Mouse (Mus musculus) bone marrow, adult 2 months (tissue): ENCODE data around the gene Camsap1. TPM values are rescaled to one million over a fixed set of nuclear protein-coding genes. Genes with fewer than 3 reads are reported as not detected.

Experiments used
- H3K27ac ChIP-seq: fragments of 200-500 bp; 2 replicates; pipeline ENCODE4 v1.5.1; 2012; ENCODE audit warnings: low read depth, mild to moderate bottlenecking, control low read depth, inconsistent platforms, low read length; ENCODE audit not compliant: control insufficient read depth, poor library complexity, insufficient read depth
- H3K4me1 ChIP-seq: fragments of 200-500 bp; 2 replicates; pipeline ENCODE4 v1.6.1; 2011; ENCODE audit warnings: low read length; ENCODE audit not compliant: control insufficient read depth, insufficient read depth
- H3K4me3 ChIP-seq: fragments of 200-500 bp; replicated peaks from 2 replicates; pipeline ENCODE3; 2011; ENCODE audit warnings: mild to moderate bottlenecking, low read depth, low read length, control low read depth; ENCODE audit not compliant: control insufficient read depth
- CTCF ChIP-seq: fragments of 200-500 bp; IDR thresholded peaks from 2 replicates; pipeline ENCODE4 v1.5.1; 2011; ENCODE audit warnings: low read length, control low read depth; ENCODE audit not compliant: control insufficient read depth, insufficient read depth
- POLR2A ChIP-seq: fragments of 200-500 bp; IDR thresholded peaks from 2 replicates; pipeline ENCODE4 v1.6.1; 2011; ENCODE audit warnings: low read depth, mild to moderate bottlenecking, control low read depth, low read length, borderline replicate concordance; ENCODE audit not compliant: control insufficient read depth
- WGBS: fragments of 180-500 bp; shearing (Covaris S2); methylation state at CpG from one replicate; pipeline ENCODE4 v1.1.7; 2018; 5-methylcytosine and 5-hydroxymethylcytosine counted together
- polyA plus RNA-seq: library from polyadenylated mRNA; stranded (reverse); fragments of >200 nt; gene quantifications from 2 replicates; pipeline ENCODE4 v1.2.4, GENCODE M21; 2011; ENCODE audit warnings: low replicate concordance; ENCODE audit not compliant: missing spikeins, insufficient read depth, insufficient read length

Gene Camsap1
- polyA plus RNA-seq, 1 experiment = 18.9 TPM

- 43% methylated on average over 3 of the region's 3 CpGs for WGBS
- H3K4me3 ChIP-seq = peak overlapping the region; percentile 97
- no peaks in the 10 kb centered on the region; the same call in 1 of the 2 replicates for H3K4me1 ChIP-seq
- no peak for TF ChIP-seq POLR2A
- no peak for TF ChIP-seq CTCF
- peak overlapping the region; percentile 40 for H3K27ac ChIP-seq
Observed at GRCm38 (mm10) chr2:26019923-26020322, 36.8 kb upstream of the Camsap1 start.

- Histone ChIP-seq H3K4me3 (peak overlapping the region; percentile 29), H3K27ac (peak overlapping the region; percentile 65), H3K4me1 (no peaks in the 10 kb centered on the region; the same call in 1 of the 2 replicates)
- 64% methylated on average over 4 of the region's 4 CpGs for WGBS
- TF ChIP-seq POLR2A (no peak), CTCF (no peak)
Observed at GRCm38 (mm10) chr2:26017326-26017725, 34.2 kb upstream of the Camsap1 start.

DNA sequence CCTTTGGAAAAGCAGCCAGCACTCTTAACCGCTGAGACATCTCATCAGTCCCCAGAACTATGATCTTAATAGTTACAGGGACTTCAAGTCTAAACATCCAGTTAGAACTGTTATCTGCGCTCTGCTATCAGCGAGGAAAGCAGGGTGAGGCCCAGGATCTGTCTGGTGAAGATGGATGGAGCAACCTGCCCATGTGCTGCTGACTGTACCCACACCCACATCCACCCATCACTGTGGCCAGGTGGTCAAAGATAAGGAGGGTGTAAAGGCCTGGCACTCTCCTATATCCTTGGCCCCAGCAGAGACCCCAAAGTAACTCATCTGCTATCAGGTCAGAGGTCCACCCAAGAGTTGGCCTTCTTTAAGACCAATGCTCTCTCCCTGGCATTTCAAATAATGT lies 30.6 kb upstream of the Camsap1 start:
- peak overlapping the region; percentile 69; the same call in 1 of the 2 replicates for H3K27ac ChIP-seq
- H3K4me1 ChIP-seq = no peaks in the 10 kb centered on the region; the same call in 1 of the 2 replicates
- 53% methylated on average over 3 of the region's 3 CpGs for WGBS
- H3K4me3 ChIP-seq = peak overlapping the region; percentile 27
- TF ChIP-seq POLR2A = no peak
- TF ChIP-seq CTCF = no peak

- peak overlapping the region; percentile 38 for H3K27ac ChIP-seq
- WGBS = 72% methylated on average over 1 of the region's 1 CpGs
- no peaks in the 10 kb centered on the region; the same call in 1 of the 2 replicates for H3K4me1 ChIP-seq
- H3K4me3 ChIP-seq = peak overlapping the region; percentile 77
- no peak for TF ChIP-seq POLR2A
- no peak for TF ChIP-seq CTCF
Observed at GRCm38 (mm10) chr2:26011420-26011819, 28.3 kb upstream of the Camsap1 start.

DNA sequence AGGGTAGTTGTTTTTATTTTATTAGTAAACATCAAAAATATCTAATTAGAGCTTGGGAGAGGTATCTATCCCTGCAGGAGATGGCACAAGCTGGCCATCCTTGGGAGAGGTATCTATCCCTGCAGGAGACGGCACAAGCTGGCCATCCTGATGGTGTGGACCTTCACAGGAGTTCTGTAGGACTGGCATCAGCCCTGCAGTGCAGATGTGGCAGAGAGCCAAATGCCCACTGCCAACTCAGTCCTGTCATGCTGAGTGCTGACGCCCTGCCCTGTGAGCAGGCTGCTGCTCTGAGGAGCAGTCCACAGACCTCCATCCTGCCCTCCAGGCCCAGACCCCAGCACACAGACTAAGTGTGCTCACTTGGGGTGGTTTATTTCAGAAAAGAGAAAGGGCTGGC lies 18.9 kb upstream of the Camsap1 start:
- H3K4me1 ChIP-seq = no peaks in the 10 kb centered on the region
- H3K27ac ChIP-seq = no peak overlapping the region
- H3K4me3 ChIP-seq = no peak overlapping the region
- 0 out of 2 replicates have a peak, but pooled peaks have one; percentile 4 for TF ChIP-seq POLR2A
- TF ChIP-seq CTCF = no peak
- 90% methylated on average over 2 of the region's 2 CpGs for WGBS

GRCm38 (mm10) chr2:26001136-26001535 lies 18.1 kb upstream of the Camsap1 start:
- Histone ChIP-seq H3K27ac (no peak overlapping the region), H3K4me3 (no peak overlapping the region), H3K4me1 (no peaks in the 10 kb centered on the region)
- TF ChIP-seq CTCF (no peak), POLR2A (no peak)
- WGBS = 93% methylated on average over 5 of the region's 5 CpGs

DNA sequence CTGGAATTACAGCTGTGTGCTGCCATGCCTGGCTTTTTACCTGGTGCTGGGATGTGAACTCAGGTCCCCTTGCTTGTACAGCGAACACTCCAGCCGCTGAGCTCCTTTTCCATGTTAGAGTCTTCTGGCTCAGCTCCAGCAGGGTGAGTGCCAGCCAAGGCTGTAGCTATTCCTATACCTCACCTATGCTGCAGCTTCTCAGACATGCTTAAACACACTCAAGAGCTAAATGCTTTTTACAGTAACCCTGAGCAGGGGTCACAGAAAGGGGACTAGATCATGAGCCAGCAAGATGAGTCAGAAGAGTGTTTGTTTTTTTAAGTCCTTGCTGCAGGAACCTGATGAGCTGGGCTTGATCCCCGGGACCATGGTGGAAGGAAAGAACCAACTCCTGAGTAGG lies 14.6 kb upstream of the Camsap1 start:
- Histone ChIP-seq H3K27ac (no peak overlapping the region), H3K4me3 (no peak overlapping the region), H3K4me1 (no peaks in the 10 kb centered on the region)
- WGBS = 94% methylated on average over 3 of the region's 3 CpGs
- TF ChIP-seq CTCF (no peak), POLR2A (no peak)

DNA sequence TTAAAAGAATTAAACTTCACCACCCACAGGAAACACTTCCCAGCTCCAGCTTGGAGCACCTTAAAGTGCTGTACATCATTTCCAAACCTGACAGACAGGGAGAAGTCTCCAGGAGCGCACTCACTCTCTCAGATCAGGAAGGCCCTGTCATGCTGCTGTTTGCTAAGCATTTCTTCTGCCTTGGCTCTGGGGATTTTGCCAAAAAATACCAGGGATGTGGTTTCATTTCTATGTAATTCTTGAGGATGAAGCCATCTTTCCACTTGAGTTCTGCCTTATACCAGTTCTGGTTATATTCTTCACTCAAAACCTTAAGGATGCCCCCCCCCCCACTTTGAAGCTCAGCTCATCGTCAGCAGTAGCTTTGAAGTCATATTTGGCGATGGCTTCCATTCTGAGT lies 11.7 kb upstream of the Camsap1 start:
- TF ChIP-seq CTCF (no peak), POLR2A (no peak)
- H3K4me3 ChIP-seq = no peak overlapping the region
- H3K27ac ChIP-seq = no peak overlapping the region
- WGBS = 86% methylated on average over 3 of the region's 3 CpGs
- H3K4me1 ChIP-seq = no peaks in the 10 kb centered on the region

- no peak overlapping the region for H3K4me3 ChIP-seq
- TF ChIP-seq CTCF = no peak
- no peak for TF ChIP-seq POLR2A
- WGBS = 21% methylated on average over 2 of the region's 2 CpGs
- no peak overlapping the region for H3K27ac ChIP-seq
- no peaks in the 10 kb centered on the region; the same call in 1 of the 2 replicates for H3K4me1 ChIP-seq
Observed at GRCm38 (mm10) chr2:25992285-25992684, 9.2 kb upstream of the Camsap1 start.
